Mouse (Mus musculus) limb, embryonic 12.5 days (tissue): Measurements from ENCODE around the gene Opcml. TPM values are rescaled to one million over a fixed set of nuclear protein-coding genes. Genes with fewer than 3 reads are reported as not detected.

ENCODE experiments used
- ATAC-seq: fragments of 200-750 bp; cut with Nextera tagmentation; 2 replicates; pipeline ENCODE4 v1.8.0; 2017; ENCODE audit warnings: low read depth, moderate TSS enrichment; ENCODE audit not compliant: insufficient number of reproducible peaks, insufficient read depth, low FRiP score, low TSS enrichment
- H3K27ac ChIP-seq: fragments of 300-500 bp; sonication (generic); 2 replicates; pipeline ENCODE4 v1.5.1; 2016; ENCODE audit warnings: mild to moderate bottlenecking, moderate library complexity
- H3K27me3 ChIP-seq: fragments of 300-500 bp; sonication (generic); 2 replicates; pipeline ENCODE4 v1.6.1; 2016; ENCODE audit warnings: mild to moderate bottlenecking, moderate library complexity
- H3K36me3 ChIP-seq: fragments of 300-500 bp; sonication (generic); 2 replicates; pipeline ENCODE4 v1.6.1; 2016; ENCODE audit warnings: mild to moderate bottlenecking, moderate library complexity
- H3K4me1 ChIP-seq: fragments of 300-500 bp; sonication (generic); replicated peaks from 2 replicates; pipeline ENCODE4 v1.6.1; 2016
- H3K4me2 ChIP-seq: fragments of 300-500 bp; sonication (generic); 2 replicates; pipeline ENCODE4 v1.6.1; 2016; ENCODE audit warnings: mild to moderate bottlenecking, moderate library complexity
- H3K4me3 ChIP-seq: fragments of 300-500 bp; sonication (generic); replicated peaks from 2 replicates; pipeline ENCODE4 v1.5.1; 2016; ENCODE audit warnings: mild to moderate bottlenecking
- H3K9ac ChIP-seq: fragments of 300-500 bp; sonication (generic); replicated peaks from 2 replicates; pipeline ENCODE4 v1.6.1; 2016; ENCODE audit warnings: mild to moderate bottlenecking, moderate library complexity
- H3K9me3 ChIP-seq: fragments of 300-500 bp; sonication (generic); 2 replicates; pipeline ENCODE4 v1.6.1; 2016; ENCODE audit warnings: mild to moderate bottlenecking, moderate library complexity
- WGBS: fragments of 180-500 bp; shearing (Covaris S2); methylation state at CpG from one replicate; pipeline ENCODE4 v1.1.7; 2016; 5-methylcytosine and 5-hydroxymethylcytosine counted together
- polyA plus RNA-seq: library from polyadenylated mRNA; unstranded; fragments of >200 nt; fragmentation: Nextera tagmentation; extraction: Ambion mirVana; gene quantifications from 2 replicates; pipeline ENCODE4 v1.2.1, GENCODE M21; 2016

Opcml gene
- polyA plus RNA-seq, 1 experiment from 2014 or later: 1.6 TPM

- WGBS: 85% methylated on average over 3 of the region's 3 CpGs
Observed at GRCm38 (mm10) chr9:28207441-28207840, 416.9 kb downstream of the Opcml start.

DNA sequence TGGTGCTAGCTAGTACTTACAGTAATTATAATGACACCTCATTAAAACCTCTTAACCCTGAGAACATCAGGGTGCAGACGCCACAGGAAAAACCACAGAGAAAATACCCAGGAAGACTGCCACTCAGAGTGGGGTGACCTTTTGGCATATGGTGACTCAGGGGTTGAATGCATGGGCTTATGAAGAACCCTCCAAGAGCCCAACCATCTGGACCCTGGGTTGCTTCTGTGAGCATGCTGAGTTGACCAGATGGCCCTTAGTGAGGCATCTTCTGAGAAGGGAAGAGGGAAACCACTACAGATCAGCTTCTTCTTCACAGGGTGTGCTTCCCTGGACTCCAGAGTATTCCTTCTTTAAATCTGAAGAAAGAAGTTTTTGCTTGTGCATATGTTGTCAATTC lies 418.1 kb downstream of the Opcml start:
- no peak overlapping the region for H3K27ac ChIP-seq
- H3K4me1 ChIP-seq: no peaks in the 10 kb centered on the region
- H3K9ac ChIP-seq: no peak overlapping the region
- 70% methylated on average over 1 of the region's 1 CpGs for WGBS
- no peaks in the 10 kb centered on the region for H3K27me3 ChIP-seq
- no peaks in the 10 kb centered on the region for H3K36me3 ChIP-seq
- 0 out of 2 replicates have a peak, but pooled peaks cover 3% of the 10 kb centered on the region for H3K9me3 ChIP-seq
- ATAC-seq: no peak
- no peak overlapping the region for H3K4me3 ChIP-seq
- no peak overlapping the region for H3K4me2 ChIP-seq

More at GRCm38 (mm10) chr9:28207441-28207840, 416.9 kb downstream of the Opcml start:
- Histone ChIP-seq H3K4me2 (no peak overlapping the region), H3K4me1 (no peaks in the 10 kb centered on the region), H3K27ac (no peak overlapping the region), H3K4me3 (no peak overlapping the region), H3K36me3 (no peaks in the 10 kb centered on the region), H3K9me3 (0 out of 2 replicates have a peak, but pooled peaks cover 3% of the 10 kb centered on the region), H3K27me3 (no peaks in the 10 kb centered on the region), H3K9ac (no peak overlapping the region)
- ATAC-seq: no peak

- H3K9ac ChIP-seq: no peak overlapping the region
- no peak overlapping the region for H3K4me3 ChIP-seq
- no peak overlapping the region for H3K4me2 ChIP-seq
- no peak overlapping the region for H3K27ac ChIP-seq
- no peaks in the 10 kb centered on the region for H3K27me3 ChIP-seq
- no peak for ATAC-seq
- H3K4me1 ChIP-seq: no peaks in the 10 kb centered on the region
- no peaks in the 10 kb centered on the region for H3K9me3 ChIP-seq
- H3K36me3 ChIP-seq: no peaks in the 10 kb centered on the region
- WGBS: 33% methylated on average over 1 of the region's 1 CpGs
Observed at GRCm38 (mm10) chr9:28211877-28212276, 421.3 kb downstream of the Opcml start.

- Histone ChIP-seq H3K27ac (no peak overlapping the region), H3K36me3 (no peaks in the 10 kb centered on the region), H3K4me2 (no peak overlapping the region), H3K9me3 (no peaks in the 10 kb centered on the region), H3K4me3 (no peak overlapping the region), H3K4me1 (no peaks in the 10 kb centered on the region), H3K27me3 (peaks cover 6% of the 10 kb centered on the region; the same call in 1 of the 2 replicates), H3K9ac (no peak overlapping the region)
- ATAC-seq: no peak
- WGBS: 68% methylated on average over 4 of the region's 4 CpGs
Observed at GRCm38 (mm10) chr9:28213893-28214292, 423.3 kb downstream of the Opcml start.

DNA sequence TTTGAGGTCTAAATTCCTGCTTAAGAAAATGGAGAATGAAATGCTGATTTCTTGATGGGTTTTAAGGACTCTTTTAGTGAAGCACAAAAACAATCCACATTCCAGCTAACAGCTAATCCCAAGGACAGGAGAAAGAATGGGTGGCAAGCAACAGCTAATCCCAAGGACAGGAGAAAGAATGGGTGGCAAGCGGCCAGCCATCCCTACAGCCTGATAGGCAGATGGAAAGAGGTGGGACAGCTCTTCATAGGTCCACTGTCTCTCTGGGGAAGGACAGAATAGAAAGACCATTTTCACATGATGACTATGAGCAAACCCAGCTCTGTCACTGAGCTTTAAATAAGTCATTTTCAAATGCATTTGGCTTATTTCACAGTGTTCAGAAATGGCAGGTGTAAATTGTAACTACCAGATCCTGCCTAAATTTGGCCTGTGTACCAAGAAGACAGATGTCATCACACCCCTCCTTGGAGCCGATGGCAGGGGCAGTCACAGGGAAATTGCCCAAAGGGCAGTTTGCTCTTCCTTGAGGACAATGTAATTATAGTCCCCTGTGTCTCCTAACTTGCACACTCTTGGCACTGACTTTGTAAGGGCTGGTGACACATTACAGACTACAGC lies 427.6 kb downstream of the Opcml start:
- Histone ChIP-seq H3K9ac (no peak overlapping the region), H3K4me1 (no peaks in the 10 kb centered on the region), H3K9me3 (no peaks in the 10 kb centered on the region), H3K27me3 (peaks cover 6% of the 10 kb centered on the region; the same call in 1 of the 2 replicates), H3K4me2 (no peak overlapping the region), H3K27ac (no peak overlapping the region), H3K4me3 (no peak overlapping the region), H3K36me3 (no peaks in the 10 kb centered on the region)
- 69% methylated on average over 2 of the region's 2 CpGs for WGBS
- ATAC-seq: no peak

DNA sequence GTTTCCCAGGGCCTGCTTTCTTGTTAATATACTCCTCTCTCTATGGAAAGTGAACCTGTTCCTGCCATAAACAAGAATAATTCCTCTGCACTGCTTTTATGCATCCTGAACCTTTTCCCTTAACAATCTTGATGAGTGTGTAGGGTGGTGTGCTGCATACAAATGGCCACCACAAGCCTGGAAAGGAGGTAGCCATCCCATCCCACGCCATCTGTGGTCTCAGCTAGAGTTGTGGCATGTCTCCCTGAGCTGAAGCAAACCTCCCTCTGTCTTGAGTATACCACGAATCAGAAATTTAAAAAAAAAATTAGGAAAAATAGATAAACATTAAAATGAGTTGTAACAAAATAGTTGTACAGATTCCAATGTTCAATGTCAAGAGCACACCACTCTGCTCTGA lies 432.2 kb downstream of the Opcml start:
- Histone ChIP-seq H3K27ac (no peak overlapping the region), H3K4me3 (no peak overlapping the region), H3K4me2 (no peak overlapping the region), H3K27me3 (peaks cover 6% of the 10 kb centered on the region; the same call in 1 of the 2 replicates), H3K9ac (no peak overlapping the region), H3K9me3 (no peaks in the 10 kb centered on the region), H3K4me1 (no peaks in the 10 kb centered on the region), H3K36me3 (no peaks in the 10 kb centered on the region)
- no peak for ATAC-seq
- 78% methylated on average over 2 of the region's 2 CpGs for WGBS

DNA sequence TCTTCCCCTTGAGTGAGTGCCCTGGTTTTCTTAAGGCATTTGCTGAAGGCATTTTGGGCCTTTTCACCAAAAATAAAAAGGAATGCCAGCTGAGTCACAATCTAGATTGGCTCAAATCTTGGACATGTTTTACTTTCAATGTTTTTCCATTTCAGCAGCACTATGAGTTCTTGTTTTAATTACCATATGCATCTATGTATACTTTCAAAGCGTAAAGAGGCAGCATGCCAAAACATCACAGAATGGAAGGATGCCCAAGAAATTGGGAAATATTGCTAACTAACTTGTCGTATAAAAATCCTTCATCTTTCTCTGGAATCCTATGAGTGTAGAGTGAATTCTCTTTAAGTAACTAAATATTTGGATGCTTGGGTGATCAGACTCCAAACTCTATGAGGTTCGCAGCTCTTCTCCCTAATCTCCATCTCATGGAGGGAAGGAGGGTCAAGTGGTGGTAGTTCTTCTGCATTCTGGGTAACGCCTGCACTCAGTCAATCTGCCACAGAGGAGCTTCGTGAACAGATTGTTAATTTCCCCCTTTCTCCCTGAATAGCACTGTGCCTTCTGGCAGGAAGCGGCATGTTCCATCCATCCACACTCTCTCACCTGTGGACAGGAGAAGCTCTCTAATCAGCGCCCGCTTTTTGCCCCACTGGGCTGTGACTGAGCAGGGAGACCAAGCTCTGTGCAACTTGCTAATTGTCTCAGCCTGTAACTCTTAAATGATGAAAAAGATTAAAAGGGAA lies 435.4 kb downstream of the Opcml start:
- H3K27me3 ChIP-seq: no peaks in the 10 kb centered on the region
- no peak overlapping the region for H3K4me3 ChIP-seq
- 73% methylated on average over 8 of the region's 8 CpGs for WGBS

GRCm38 (mm10) chr9:28226570-28226951 lies 436.0 kb downstream of the Opcml start:
- H3K36me3 ChIP-seq: no peaks in the 10 kb centered on the region
- no peak for ATAC-seq
- H3K27me3 ChIP-seq: no peaks in the 10 kb centered on the region
- H3K4me2 ChIP-seq: no peak overlapping the region
- 48% methylated on average over 5 of the region's 5 CpGs for WGBS
- H3K4me1 ChIP-seq: no peaks in the 10 kb centered on the region
- no peak overlapping the region for H3K4me3 ChIP-seq
- no peaks in the 10 kb centered on the region for H3K9me3 ChIP-seq
- no peak overlapping the region for H3K27ac ChIP-seq
- H3K9ac ChIP-seq: no peak overlapping the region

More for the DNA sequence above, 435.4 kb downstream of the Opcml start:
- Histone ChIP-seq H3K36me3 (no peaks in the 10 kb centered on the region), H3K27ac (no peak overlapping the region), H3K9ac (no peak overlapping the region), H3K4me2 (no peak overlapping the region), H3K4me1 (no peaks in the 10 kb centered on the region), H3K9me3 (no peaks in the 10 kb centered on the region)
- ATAC-seq: no peak

DNA sequence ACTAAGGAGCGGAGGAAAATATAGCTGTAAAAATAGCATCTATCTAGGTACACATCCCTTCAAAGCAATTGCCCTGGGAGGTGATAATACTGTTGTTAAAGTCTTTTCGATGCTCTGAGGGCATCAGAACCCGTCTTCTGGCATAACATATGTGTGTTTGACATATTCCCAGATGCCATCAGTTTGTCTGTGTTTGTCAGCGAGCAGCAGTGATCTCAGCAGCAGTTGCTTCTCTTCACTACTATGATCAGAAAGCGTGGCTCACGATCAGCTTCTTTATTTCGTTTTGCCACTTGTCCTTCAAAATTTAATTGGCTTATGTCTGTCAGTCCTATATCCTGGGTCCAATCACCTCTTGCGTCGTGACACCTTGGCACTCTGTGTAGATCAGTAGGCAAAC lies 447.9 kb downstream of the Opcml start:
- H3K36me3 ChIP-seq: no peaks in the 10 kb centered on the region
- no peak overlapping the region for H3K27ac ChIP-seq
- H3K27me3 ChIP-seq: no peaks in the 10 kb centered on the region; the same call in 1 of the 2 replicates
- ATAC-seq: no peak
- H3K9me3 ChIP-seq: no peaks in the 10 kb centered on the region
- no peaks in the 10 kb centered on the region for H3K4me1 ChIP-seq
- no peak overlapping the region for H3K4me2 ChIP-seq
- no peak overlapping the region for H3K9ac ChIP-seq
- WGBS: 89% methylated on average over 9 of the region's 9 CpGs
- H3K4me3 ChIP-seq: no peak overlapping the region

- ATAC-seq: no peak
- Histone ChIP-seq H3K27me3 (peaks cover 23% of the 10 kb centered on the region; the same call in 1 of the 2 replicates), H3K27ac (no peak overlapping the region), H3K9me3 (no peaks in the 10 kb centered on the region), H3K4me2 (no peak overlapping the region), H3K4me3 (no peak overlapping the region), H3K9ac (no peak overlapping the region), H3K4me1 (no peaks in the 10 kb centered on the region), H3K36me3 (no peaks in the 10 kb centered on the region)
- 66% methylated on average over 7 of the region's 7 CpGs for WGBS
Observed at GRCm38 (mm10) chr9:28247742-28248503, 457.3 kb downstream of the Opcml start.

DNA sequence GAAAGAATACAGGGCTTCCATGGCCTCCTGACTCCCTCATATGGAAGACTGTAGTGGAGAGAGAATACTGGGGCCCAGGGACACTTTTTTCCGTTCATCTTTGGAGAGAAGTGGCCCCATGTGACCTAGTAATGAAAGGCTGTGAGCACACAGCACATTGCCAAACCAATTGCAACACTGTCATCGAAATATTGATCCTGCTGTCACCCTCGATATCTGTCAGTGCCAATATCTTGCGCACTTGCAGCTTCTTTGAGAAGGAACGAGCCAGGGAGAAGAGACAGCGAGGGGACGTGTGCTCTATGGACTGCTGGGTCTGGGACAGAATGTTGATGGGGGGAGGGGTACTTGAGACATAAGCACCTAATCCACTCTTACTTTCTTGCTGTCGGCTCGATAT lies 460.8 kb downstream of the Opcml start:
- Histone ChIP-seq H3K36me3 (no peaks in the 10 kb centered on the region), H3K4me1 (no peaks in the 10 kb centered on the region), H3K27me3 (peaks cover 19% of the 10 kb centered on the region; the same call in 1 of the 2 replicates), H3K9me3 (no peaks in the 10 kb centered on the region), H3K4me2 (no peak overlapping the region), H3K4me3 (no peak overlapping the region), H3K9ac (no peak overlapping the region), H3K27ac (no peak overlapping the region)
- ATAC-seq: no peak
- WGBS: 87% methylated on average over 9 of the region's 9 CpGs
